Mouse (Mus musculus) small intestine, adult 2 months (tissue): ENCODE measurements around the gene Nrp2. TPM values are rescaled to one million over a fixed set of nuclear protein-coding genes. Genes with fewer than 3 reads are reported as not detected.

Experiments
- H3K27ac ChIP-seq: fragments of 200-500 bp; 2 replicates; pipeline ENCODE4 v1.5.1; 2012; ENCODE audit warnings: low read depth, low read length, control low read depth, inconsistent platforms; ENCODE audit not compliant: insufficient read depth
- H3K27me3 ChIP-seq: fragments of 200-500 bp; 2 replicates; pipeline ENCODE4 v1.6.1; 2012; ENCODE audit warnings: mild to moderate bottlenecking, moderate library complexity, low read length, inconsistent platforms; ENCODE audit not compliant: control insufficient read depth, insufficient read depth
- H3K36me3 ChIP-seq: fragments of 200-500 bp; 2 replicates; pipeline ENCODE4 v1.6.1; 2012; ENCODE audit warnings: mild to moderate bottlenecking, low read length, control low read depth, inconsistent platforms; ENCODE audit not compliant: control insufficient read depth, insufficient read depth
- H3K4me1 ChIP-seq: fragments of 200-500 bp; 2 replicates; pipeline ENCODE4 v1.6.1; 2012; ENCODE audit warnings: low read length, inconsistent platforms, mixed read lengths; ENCODE audit not compliant: control insufficient read depth, insufficient read depth, insufficient read length
- H3K4me3 ChIP-seq: fragments of 200-500 bp; 2 replicates; pipeline ENCODE4 v1.5.1; 2012; ENCODE audit warnings: low read depth, mild to moderate bottlenecking, control low read depth, inconsistent platforms, low read length, moderate library complexity
- CTCF ChIP-seq: fragments of 200-500 bp; IDR thresholded peaks from 2 replicates; pipeline ENCODE4 v1.5.1; 2012; ENCODE audit warnings: low read depth, mild to moderate bottlenecking, control low read depth, inconsistent platforms, low read length, moderate library complexity, mixed read lengths; ENCODE audit not compliant: insufficient replicate concordance, insufficient read length; ENCODE audit errors: extremely low read depth
- POLR2A ChIP-seq: fragments of 200-500 bp; IDR thresholded peaks from 2 replicates; pipeline ENCODE4 v1.6.1; 2012; ENCODE audit warnings: low read depth, mild to moderate bottlenecking, control low read depth, inconsistent platforms, low read length, moderate library complexity
- WGBS: fragments of 180-500 bp; shearing (Covaris S2); methylation state at CpG from one replicate; pipeline ENCODE4 v1.1.7; 2018; 5-methylcytosine and 5-hydroxymethylcytosine counted together
- polyA plus RNA-seq: library from polyadenylated mRNA; depleted of rRNA; stranded (reverse); fragments of >200 nt; gene quantifications from 2 replicates; pipeline ENCODE4 v1.2.3, GENCODE M21; 2012

Nrp2 gene
- polyA plus RNA-seq, 1 experiment = 6.6 TPM

DNA sequence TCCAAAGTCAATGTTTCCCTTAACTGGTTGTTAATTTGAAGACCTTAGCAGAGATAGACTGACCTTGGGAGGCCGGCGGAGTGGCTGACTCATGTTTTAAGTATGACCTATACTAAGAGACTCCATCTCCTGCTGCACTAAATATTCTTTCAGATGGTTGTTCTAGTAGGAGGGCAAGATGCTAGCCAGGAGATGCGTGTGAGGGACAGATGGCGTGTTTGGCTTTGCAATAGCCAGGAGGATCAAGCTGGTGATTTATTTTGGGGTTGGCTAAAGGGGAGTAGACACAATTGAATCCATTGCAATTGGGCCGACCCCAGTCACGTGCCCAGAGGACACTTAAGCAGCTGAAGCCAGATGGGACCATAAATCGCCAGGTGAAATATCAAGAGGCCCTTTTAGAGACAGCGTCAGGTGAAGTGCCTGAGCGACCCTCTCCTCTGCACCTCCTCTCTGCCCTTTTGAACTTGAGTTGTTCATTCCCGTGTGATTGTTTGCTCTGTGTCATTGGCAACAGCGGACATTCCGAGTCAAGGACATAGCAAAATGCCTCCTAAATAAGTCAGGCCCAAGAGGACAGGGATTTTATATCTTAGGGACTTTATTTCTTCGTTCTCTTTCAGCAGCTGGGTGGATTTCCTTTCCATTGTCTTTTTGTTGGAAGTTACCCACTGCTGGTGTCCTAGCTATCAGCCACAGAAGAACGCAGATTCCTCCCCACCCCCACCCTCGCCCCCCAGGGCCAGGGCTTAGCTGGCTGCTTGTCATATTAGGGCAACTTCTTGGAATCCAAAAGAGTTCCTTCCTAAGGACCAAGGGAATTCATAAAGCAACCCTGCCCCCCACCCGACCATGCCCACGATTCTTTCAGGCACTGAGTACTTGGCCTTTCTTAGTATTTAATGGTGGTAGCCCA is 74.5 kb downstream of the Nrp2 start:
- Histone ChIP-seq H3K36me3 (no peaks in the 10 kb centered on the region), H3K4me3 (no peak overlapping the region), H3K27ac (no peak overlapping the region), H3K27me3 (no peaks in the 10 kb centered on the region), H3K4me1 (peaks cover 4% of the 10 kb centered on the region; the same call in 1 of the 2 replicates)
- no peak for TF ChIP-seq POLR2A
- TF ChIP-seq CTCF = no peak
- 39% methylated on average over 17 of the region's 17 CpGs for WGBS

DNA sequence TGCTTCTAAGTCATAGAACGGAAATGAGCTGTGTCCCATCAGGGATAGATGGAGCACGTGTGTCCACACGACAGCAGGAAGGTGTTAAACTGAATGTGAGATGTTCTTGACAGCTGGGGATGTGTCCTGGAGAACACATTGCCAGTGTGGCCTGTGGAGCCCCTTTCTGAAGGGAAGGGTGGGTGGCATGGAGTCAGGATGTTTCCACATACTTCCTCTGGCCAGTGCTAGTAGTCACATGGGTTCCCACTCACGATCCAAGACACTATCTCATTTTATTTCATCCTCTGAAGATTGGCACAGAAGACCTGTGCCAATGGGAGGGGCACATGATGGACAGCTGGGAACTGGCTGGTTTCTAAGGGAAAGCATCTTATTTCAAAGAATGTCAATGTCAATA is 75.8 kb downstream of the Nrp2 start:
- TF ChIP-seq CTCF (no peak), POLR2A (no peak)
- no peak overlapping the region for H3K4me3 ChIP-seq
- WGBS = 75% methylated on average over 4 of the region's 4 CpGs
- no peaks in the 10 kb centered on the region for H3K4me1 ChIP-seq
- H3K36me3 ChIP-seq = no peaks in the 10 kb centered on the region
- no peak overlapping the region for H3K27ac ChIP-seq
- no peaks in the 10 kb centered on the region for H3K27me3 ChIP-seq

DNA sequence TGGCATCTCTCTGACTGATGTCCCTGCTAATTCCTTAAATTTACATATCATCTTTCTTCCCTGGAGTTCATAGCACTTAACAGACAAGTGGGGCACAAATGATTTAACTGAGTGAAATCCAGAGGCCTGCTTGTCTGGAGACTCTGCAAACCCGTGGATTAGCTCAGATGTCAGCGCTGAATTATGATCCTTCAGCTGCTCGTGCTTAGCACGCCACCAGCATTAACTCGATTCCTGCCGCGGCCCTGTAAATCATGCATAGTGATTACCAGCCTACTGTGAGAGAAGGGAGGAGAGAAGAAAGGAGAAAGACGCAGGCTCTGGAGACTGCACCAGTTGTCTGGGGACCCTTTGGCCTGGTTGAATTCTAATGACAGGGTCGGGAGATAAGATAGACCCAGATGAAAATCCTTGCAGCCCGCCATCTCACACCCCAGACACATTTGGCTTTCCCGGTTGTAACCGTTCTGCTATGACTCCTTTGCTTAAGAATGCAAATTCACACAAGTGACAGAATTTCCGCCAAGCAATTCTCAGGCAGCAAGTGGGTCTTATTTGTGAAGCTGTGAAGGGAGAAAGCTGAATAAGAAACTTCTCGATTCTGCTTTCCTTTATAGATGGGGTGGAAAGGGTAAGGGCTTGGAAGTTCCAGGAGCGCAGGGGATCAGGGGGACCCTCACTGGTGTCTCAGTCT is 77.1 kb downstream of the Nrp2 start:
- TF ChIP-seq CTCF (no peak), POLR2A (no peak)
- Histone ChIP-seq H3K36me3 (no peaks in the 10 kb centered on the region), H3K27ac (no peak overlapping the region)

DNA sequence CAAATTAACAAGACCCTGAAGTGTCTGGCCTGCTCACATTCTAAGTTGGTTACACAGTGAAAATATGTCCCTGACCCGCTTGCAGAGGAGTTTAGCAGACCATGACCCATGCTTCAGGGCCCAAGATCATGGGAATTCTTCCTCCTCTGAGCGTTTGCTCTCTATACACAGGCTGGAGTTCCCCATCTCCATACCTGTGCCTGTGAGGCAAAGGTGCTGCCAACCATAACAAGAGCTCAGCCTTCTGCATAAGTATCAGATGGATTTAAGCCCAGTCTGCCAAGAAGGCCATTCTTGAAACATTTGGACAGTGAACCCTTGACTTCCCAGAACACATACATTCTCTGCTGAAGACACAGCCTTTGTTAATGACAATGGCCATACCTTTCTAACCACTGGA is 79.1 kb downstream of the Nrp2 start:
- Histone ChIP-seq H3K36me3 (no peaks in the 10 kb centered on the region), H3K4me3 (no peak overlapping the region), H3K4me1 (no peaks in the 10 kb centered on the region), H3K27me3 (no peaks in the 10 kb centered on the region), H3K27ac (no peak overlapping the region)
- no peak for TF ChIP-seq POLR2A
- TF ChIP-seq CTCF = no peak
- 84% methylated on average over 2 of the region's 2 CpGs for WGBS

More for the DNA sequence above, 77.1 kb downstream of the Nrp2 start:
- H3K4me1 ChIP-seq = no peaks in the 10 kb centered on the region
- H3K4me3 ChIP-seq = no peak overlapping the region
- 64% methylated on average over 15 of the region's 15 CpGs for WGBS
- no peaks in the 10 kb centered on the region for H3K27me3 ChIP-seq

DNA sequence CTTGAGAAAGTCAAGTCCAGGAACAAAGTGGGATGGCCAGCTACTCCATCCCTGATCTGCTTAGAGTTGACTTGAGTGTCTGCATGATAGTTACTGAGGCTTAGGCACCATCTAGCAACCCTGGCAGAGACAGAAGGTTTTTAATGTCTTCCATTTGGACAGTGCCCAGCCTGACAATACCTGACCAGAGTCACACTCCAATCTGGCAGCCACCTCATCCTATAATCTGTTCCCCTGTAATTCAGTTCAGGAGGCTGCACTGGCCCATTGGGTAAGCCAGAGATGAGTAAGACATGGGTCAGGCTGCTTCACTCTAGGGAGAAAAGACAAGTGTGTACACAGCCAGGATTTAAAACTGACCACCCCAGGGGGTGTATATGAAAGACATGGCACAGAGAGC is 79.5 kb downstream of the Nrp2 start:
- Histone ChIP-seq H3K4me1 (no peaks in the 10 kb centered on the region), H3K36me3 (no peaks in the 10 kb centered on the region), H3K27me3 (no peaks in the 10 kb centered on the region), H3K27ac (no peak overlapping the region), H3K4me3 (no peak overlapping the region)
- TF ChIP-seq CTCF (no peak), POLR2A (no peak)

DNA sequence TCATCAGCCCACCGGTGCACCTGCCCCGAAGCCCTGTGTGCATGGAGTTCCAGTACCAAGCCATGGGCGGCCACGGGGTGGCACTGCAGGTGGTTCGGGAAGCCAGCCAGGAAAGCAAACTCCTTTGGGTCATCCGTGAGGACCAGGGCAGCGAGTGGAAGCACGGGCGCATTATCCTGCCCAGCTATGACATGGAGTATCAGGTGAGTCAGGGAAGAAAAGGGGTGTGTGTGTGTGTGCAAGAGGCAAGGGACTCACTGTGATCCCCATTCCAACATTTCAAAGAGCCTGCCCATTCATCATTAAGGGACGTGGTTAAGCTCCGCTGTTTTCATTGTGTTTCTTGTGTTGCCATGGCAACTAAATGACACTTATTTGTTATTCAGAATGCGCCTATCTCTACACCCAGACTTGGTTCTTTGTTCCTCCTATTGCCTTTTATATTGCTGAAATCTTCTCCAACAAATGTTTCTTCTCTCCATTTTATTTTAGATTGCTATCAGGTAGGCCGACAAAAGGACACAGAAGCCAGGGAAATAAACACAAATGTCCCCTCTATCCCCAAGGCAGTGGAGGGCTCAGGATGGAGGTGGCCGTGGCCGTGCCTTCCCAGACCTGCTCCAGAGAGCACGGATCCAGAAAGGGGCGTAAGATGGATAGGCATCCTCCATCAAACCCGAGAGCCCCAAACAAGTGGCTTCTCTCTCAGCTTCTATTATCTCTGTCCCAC is 80.4 kb downstream of the Nrp2 start:
- WGBS = 71% methylated on average over 18 of the region's 18 CpGs
- H3K27me3 ChIP-seq = no peaks in the 10 kb centered on the region
- no peaks in the 10 kb centered on the region for H3K36me3 ChIP-seq
- no peak overlapping the region for H3K4me3 ChIP-seq
- no peak overlapping the region for H3K27ac ChIP-seq
- no peaks in the 10 kb centered on the region for H3K4me1 ChIP-seq
- no peak for TF ChIP-seq CTCF
- TF ChIP-seq POLR2A = no peak

DNA sequence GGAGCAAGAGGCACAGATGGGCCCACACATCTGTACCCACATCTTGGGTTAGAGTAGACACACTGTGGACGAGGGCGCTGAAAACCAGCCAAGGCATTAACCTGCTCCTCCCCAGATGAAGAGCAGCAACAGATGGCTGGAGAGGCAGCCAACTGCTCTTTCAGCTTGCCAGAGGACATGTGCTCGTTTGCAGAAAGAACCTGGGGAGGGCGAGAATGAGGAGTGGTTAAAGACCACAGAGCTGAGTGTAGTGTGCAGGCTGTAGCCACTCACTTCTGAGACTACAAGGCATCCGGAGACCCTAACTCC is 81.0 kb downstream of the Nrp2 start:
- H3K27ac ChIP-seq = no peak overlapping the region
- TF ChIP-seq CTCF = no peak
- TF ChIP-seq POLR2A = no peak
- H3K27me3 ChIP-seq = no peaks in the 10 kb centered on the region
- no peaks in the 10 kb centered on the region for H3K4me1 ChIP-seq
- no peak overlapping the region for H3K4me3 ChIP-seq
- 71% methylated on average over 5 of the region's 5 CpGs for WGBS
- H3K36me3 ChIP-seq = no peaks in the 10 kb centered on the region
